In the genomic region with DNA sequence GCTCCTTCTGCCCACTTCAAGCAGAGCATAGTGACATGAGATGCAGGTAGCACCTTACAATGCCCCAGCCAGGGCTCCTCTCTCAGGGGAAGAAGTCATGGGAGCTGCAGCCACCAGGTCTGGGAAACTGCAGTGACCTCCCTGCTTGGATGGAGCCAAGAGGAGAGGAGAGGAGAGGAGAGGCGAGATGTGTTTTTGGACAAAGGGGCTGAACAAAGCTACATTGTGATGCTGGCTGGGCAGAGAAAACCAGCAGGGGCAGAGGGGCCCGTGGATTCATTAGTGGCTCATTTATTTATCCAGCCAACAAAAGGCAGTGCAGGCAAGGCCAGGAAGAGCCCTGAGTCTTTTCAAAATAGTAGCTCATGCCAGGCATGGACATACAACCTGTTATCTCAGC, we compare ENCODE assay signal across 8 mouse cellular contexts. TPM values are rescaled to one million over a fixed set of nuclear protein-coding genes. Genes with fewer than 3 reads are reported as not detected.
A peak's percentile ranks its signal among the peaks of the same experiment; 100 is the strongest.
DNase-seq lines count a peak whose midpoint lies in the region; ATAC-seq and TF ChIP-seq lines count a peak whose summit lies in the region.
"Had no signal": no experiment of that assay in that cellular context is flagged by ENCODE, and none has a peak within 500 bp of the region (broad histone marks: within the 10 kb centered on the region; RNA-seq: fewer than 3 reads in every experiment).

No protein-coding gene starts in this region.

- TF ChIP-seq POLR2A in olfactory bulb, adult 2 months (IDR thresholded peaks at IDR 0.05; ENCODE audit: insufficient read depth, low read depth, low read length), result no peak

- no peak for ATAC-seq in liver, embryonic 13.5 days (ENCODE audit: low read depth)
- ATAC-seq in liver, embryonic 12.5 days, result no peak
- ATAC-seq in hindbrain, embryonic 16.5 days, result peak; percentile 53
- no peak for ATAC-seq in frontal cortex, adult (ENCODE audit: low TSS enrichment)

- H3K27me3 ChIP-seq in liver, embryonic 13.5 days, result no peaks in the 10 kb centered on the region; the same call in 1 of the 2 replicates
- H3K27me3 ChIP-seq in liver, embryonic 12.5 days (replicated peaks), result no peaks in the 10 kb centered on the region
- H3K27me3 ChIP-seq in embryonic facial prominence, embryonic 10.5 days (replicated peaks; ENCODE audit: low read depth, poor library complexity, severe bottlenecking), result no peaks in the 10 kb centered on the region
- no peaks in the 10 kb centered on the region for H3K27me3 ChIP-seq in hindbrain, embryonic 16.5 days (replicated peaks; ENCODE audit: control insufficient read depth, insufficient read depth, low read length)

- TF ChIP-seq CTCF in olfactory bulb, adult 2 months (IDR thresholded peaks at IDR 0.05; ENCODE audit: insufficient read depth, low read depth, low read length), result no peak

- H3K4me3 ChIP-seq in liver, embryonic 13.5 days (replicated peaks), result no peak overlapping the region
- H3K4me3 ChIP-seq in liver, embryonic 12.5 days, result no peak overlapping the region
- no peak overlapping the region for H3K4me3 ChIP-seq in embryonic facial prominence, embryonic 10.5 days
- H3K4me3 ChIP-seq in hindbrain, embryonic 16.5 days (ENCODE audit: low read length), result no peak overlapping the region
- no peak overlapping the region for H3K4me3 ChIP-seq in olfactory bulb, adult 2 months (ENCODE audit: insufficient read depth, low read depth, low read length)

- H3K4me1 ChIP-seq in liver, embryonic 13.5 days (replicated peaks), result peaks cover 31% of the 10 kb centered on the region
- peaks cover 38% of the 10 kb centered on the region for H3K4me1 ChIP-seq in liver, embryonic 12.5 days
- peaks cover 80% of the 10 kb centered on the region for H3K4me1 ChIP-seq in embryonic facial prominence, embryonic 10.5 days
- peaks cover 23% of the 10 kb centered on the region for H3K4me1 ChIP-seq in hindbrain, embryonic 16.5 days (ENCODE audit: control insufficient read depth, insufficient read depth, low read depth, low read length)
- peaks cover 67% of the 10 kb centered on the region for H3K4me1 ChIP-seq in olfactory bulb, adult 2 months (ENCODE audit: control insufficient read depth, insufficient read depth, low read length)

- 58% methylated on average over 2 of the region's 2 CpGs for WGBS in liver, embryonic 13.5 days (ENCODE audit: insufficient replicate concordance)
- WGBS in liver, embryonic 12.5 days (ENCODE audit: insufficient replicate concordance), result 62% methylated on average over 2 of the region's 2 CpGs
- 20% methylated on average over 2 of the region's 2 CpGs for WGBS in embryonic facial prominence, embryonic 10.5 days
- 7% methylated on average over 2 of the region's 2 CpGs for WGBS in hindbrain, embryonic 16.5 days
- 17% methylated on average over 2 of the region's 2 CpGs for WGBS in olfactory bulb, adult 2 months

- peak overlapping the region; percentile 56; the same call in 1 of the 2 replicates for H3K27ac ChIP-seq in liver, embryonic 13.5 days
- H3K27ac ChIP-seq in liver, embryonic 12.5 days, result no peak overlapping the region; the same call in 1 of the 2 replicates
- H3K27ac ChIP-seq in embryonic facial prominence, embryonic 10.5 days (replicated peaks), result peak overlapping the region; percentile 81
- H3K27ac ChIP-seq in hindbrain, embryonic 16.5 days (ENCODE audit: low read depth, low read length), result peak overlapping the region; percentile 60
- peak overlapping the region; percentile 97 for H3K27ac ChIP-seq in olfactory bulb, adult 2 months (ENCODE audit: insufficient read depth, low read depth, low read length)

- H3K4me2 ChIP-seq in liver, embryonic 13.5 days, result no peak overlapping the region
- H3K4me2 ChIP-seq in liver, embryonic 12.5 days, result no peak overlapping the region
- no peak overlapping the region for H3K4me2 ChIP-seq in hindbrain, embryonic 16.5 days (ENCODE audit: low read length)

- DNase-seq in liver, embryonic 13.5 days, result no peak
- peak; percentile 39 for DNase-seq in embryonic facial prominence, embryonic 10.5 days (ENCODE audit: low spot score)
- no peak for DNase-seq in right cerebral cortex, postnatal 25 days
- DNase-seq: right cerebral cortex, postnatal 4 days had no signal

- H3K9me3 ChIP-seq in liver, embryonic 13.5 days (replicated peaks), result no peaks in the 10 kb centered on the region
- no peaks in the 10 kb centered on the region for H3K9me3 ChIP-seq in liver, embryonic 12.5 days (replicated peaks)
- H3K9me3 ChIP-seq in embryonic facial prominence, embryonic 10.5 days, result no peaks in the 10 kb centered on the region
- H3K9me3 ChIP-seq in hindbrain, embryonic 16.5 days (ENCODE audit: control insufficient read depth, low read length), result no peaks in the 10 kb centered on the region

- H3K36me3 ChIP-seq in liver, embryonic 13.5 days, result no peaks in the 10 kb centered on the region
- no peaks in the 10 kb centered on the region for H3K36me3 ChIP-seq in liver, embryonic 12.5 days
- no peaks in the 10 kb centered on the region for H3K36me3 ChIP-seq in embryonic facial prominence, embryonic 10.5 days (replicated peaks)
- no peaks in the 10 kb centered on the region for H3K36me3 ChIP-seq in hindbrain, embryonic 16.5 days (ENCODE audit: control insufficient read depth, insufficient read depth, low read length)

- no peak overlapping the region for H3K9ac ChIP-seq in liver, embryonic 13.5 days
- H3K9ac ChIP-seq in liver, embryonic 12.5 days, result no peak overlapping the region
- no peak overlapping the region for H3K9ac ChIP-seq in hindbrain, embryonic 16.5 days (ENCODE audit: low read depth, low read length)

RNA-seq across cellular contexts. Expression of gene Ksr1, which starts 50.5 kb away (rescaled TPM):
- 1.8 and 2.3 TPM in 2 replicates for polyA plus RNA-seq in liver, embryonic 13.5 days (2015; fragmentation: Nextera tagmentation; extraction: Ambion mirVana)
- polyA plus RNA-seq in liver, embryonic 12.5 days (2016; fragmentation: Nextera tagmentation; extraction: Ambion mirVana), result 2.4 and 3.1 TPM in 2 replicates
- 1.0 and 1.5 TPM in 2 replicates for polyA plus RNA-seq in embryonic facial prominence, embryonic 10.5 days (2016; fragmentation: Nextera tagmentation; extraction: Ambion mirVana)
- polyA plus RNA-seq in hindbrain, embryonic 16.5 days (2015; fragmentation: Nextera tagmentation; extraction: Ambion mirVana), result 4.4 and 6.1 TPM in 2 replicates
- polyA plus RNA-seq in olfactory bulb, adult 2 months (2012; ENCODE audit: insufficient read depth, insufficient read length, low replicate concordance, missing spikeins), result not detected in 2 replicates
